Mouse (Mus musculus) kidney, postnatal 36 days (tissue): ENCODE measurements around the gene Stat3.
A peak's percentile ranks its signal among the peaks of the same experiment; 100 is the strongest.

ENCODE experiments used
- DNase-seq, 2 experiments: peaks; one replicate each; pipeline ENCODE4 v3.0.0; 2021 to 2022; ENCODE audit warnings: mixed read lengths in 2 of 2

The Stat3 gene

GRCm38 (mm10) chr11:100887236-100887635 lies 52.1 kb downstream of the Stat3 start:
- DNase-seq = no peak

- no peak for DNase-seq
Measured at GRCm38 (mm10) chr11:100886188-100886740, 53.1 kb downstream of the Stat3 start.

DNA sequence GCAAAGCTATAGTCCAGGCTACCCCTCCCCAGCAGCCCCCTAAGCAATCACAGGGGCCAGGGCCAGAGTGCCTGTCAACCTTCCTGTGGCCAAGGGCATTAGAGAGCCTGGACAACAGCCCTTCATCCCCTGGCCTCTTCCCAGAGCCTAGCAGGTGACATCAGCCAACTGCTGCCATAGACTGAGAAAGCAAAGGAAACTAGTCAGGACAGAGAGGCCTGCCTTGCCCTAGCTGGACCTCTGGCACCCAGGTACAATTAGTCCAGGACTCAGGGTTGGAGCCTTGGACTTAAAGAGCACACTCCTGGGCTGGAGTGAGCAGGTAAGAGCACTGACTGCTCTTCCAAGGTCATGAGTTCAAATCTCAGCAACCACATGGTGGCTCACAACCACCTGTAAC lies 53.9 kb downstream of the Stat3 start:
- DNase-seq = no peak

DNA sequence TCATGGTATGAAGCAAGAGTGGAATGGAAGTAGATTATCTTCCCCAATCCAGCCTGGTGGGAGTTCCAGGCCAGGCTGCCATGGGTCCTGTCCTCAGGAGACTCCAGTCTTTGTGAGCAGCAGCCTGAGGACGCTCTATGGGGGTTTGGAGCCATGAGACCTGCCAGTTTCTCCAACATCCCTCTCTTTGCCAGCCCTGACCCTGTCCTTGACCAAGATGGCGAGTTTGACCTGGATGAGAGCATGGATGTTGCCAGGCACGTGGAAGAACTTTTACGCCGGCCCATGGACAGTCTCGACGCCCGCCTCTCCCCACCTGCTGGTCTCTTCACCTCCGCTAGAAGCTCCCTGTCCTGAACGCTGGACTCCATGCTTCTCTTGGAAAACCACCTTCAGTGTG lies 55.7 kb downstream of the Stat3 start:
- DNase-seq = no peak

GRCm38 (mm10) chr11:100879321-100880078 lies 59.8 kb downstream of the Stat3 start:
- DNase-seq = peak in 1 of 2 experiments; percentile 41

DNA sequence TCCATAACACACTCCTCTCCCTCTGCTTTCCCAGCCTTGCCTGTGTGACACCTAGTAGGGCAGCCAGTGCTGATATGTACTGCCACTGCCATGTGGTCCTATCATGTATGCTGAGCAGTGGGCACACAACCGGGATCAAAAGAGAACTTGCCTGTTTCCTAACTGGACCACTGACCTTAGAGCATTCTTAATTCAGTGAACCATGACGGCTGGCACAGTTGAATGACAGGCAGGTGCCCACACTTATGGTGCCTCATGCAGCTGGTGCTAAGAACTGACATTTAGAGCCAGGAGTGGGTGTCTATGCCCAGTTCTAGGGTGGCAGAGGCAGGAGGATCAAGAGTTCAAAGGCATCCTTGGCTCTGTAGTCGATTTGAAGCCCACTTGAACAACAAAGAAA lies 63.6 kb downstream of the Stat3 start:
- DNase-seq = peak; percentile 68 to 74

DNA sequence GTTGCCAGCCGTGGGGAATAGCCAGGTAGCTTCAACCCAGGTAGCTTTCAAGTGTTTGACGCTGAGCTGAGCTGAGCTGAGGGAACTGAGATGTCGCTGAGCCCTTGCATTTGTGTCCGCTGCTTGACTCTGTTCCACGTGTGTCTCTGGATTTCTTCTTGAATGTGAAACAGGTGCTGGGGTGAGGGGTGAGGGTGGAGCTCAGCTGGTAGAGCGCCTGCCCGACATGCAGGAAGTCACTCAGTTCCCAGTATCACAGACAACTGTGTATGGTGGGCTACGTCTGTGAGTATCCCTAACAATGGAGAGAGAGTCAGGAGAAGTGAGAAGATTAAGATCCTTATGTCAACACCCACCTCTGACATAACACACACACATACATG lies 68.4 kb downstream of the Stat3 start:
- no peak for DNase-seq

- DNase-seq = peak; percentile 76 to 82
Measured at GRCm38 (mm10) chr11:100870256-100870967, 68.9 kb downstream of the Stat3 start.

GRCm38 (mm10) chr11:100865618-100866017 lies 73.7 kb downstream of the Stat3 start:
- no peak for DNase-seq

- DNase-seq = no peak
Measured at GRCm38 (mm10) chr11:100863141-100863540, 76.2 kb downstream of the Stat3 start.

GRCm38 (mm10) chr11:100861836-100862235 lies 77.5 kb downstream of the Stat3 start:
- no peak for DNase-seq

DNA sequence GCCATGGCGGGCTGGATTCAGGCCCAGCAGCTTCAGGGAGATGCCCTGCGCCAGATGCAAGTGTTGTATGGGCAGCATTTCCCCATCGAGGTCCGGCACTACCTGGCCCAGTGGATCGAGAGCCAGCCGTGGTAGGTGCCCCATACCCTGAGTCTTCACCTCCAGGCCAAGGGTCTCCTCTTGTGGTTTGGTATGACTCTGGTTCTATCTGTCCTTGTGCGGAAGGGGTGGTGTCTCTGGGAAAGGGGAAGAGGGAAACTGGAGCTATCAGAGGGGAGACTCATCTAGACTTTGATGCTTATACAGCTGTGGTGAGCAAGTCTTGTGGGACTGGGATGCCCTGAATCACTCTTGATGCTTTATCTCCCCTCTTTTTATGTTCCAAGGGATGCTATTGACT lies 78.0 kb downstream of the Stat3 start:
- DNase-seq = no peak

GRCm38 (mm10) chr11:100860198-100861048 lies 78.9 kb downstream of the Stat3 start:
- peak; percentile 90 to 92 for DNase-seq

- DNase-seq = no peak
Measured at GRCm38 (mm10) chr11:100859579-100860075, 79.7 kb downstream of the Stat3 start.

DNA sequence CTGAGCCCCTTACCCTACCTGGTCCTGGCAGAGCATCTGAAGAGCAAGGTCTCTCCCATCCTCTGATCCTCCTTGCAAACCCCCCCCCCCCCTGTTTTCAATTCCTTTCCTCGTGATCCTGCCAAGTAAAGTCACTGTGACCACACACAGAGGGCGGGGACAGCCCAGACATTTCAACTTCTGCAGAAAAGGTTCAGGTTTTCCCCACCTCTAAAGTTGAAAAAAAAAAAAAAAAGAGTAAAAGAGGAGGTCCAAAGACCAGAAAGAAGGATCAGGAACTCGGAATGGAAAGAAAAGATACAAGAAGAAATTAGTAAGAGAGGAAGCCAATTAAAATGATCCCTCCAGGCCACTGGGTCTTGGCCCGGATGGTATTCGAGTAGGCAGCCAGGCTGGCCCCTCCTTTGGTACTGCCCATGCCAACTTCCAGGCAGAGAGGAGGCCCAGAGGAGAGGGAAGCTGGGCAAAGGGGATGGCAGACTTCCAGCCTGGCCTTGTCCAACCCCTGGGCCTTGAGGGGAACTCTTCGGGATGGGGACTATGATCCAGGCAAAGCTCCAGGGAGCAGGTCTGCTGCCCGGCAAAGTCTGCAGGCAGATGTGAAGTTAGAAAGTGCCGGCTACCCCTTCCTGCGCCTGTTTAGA lies 80.3 kb downstream of the Stat3 start, which contains the start of gene Stat5a:
Gene Stat5a, plus strand, starts transcription at position 417 of the 644 bp plus-strand sequence.
- DNase-seq = peak; percentile 93 to 95

DNA sequence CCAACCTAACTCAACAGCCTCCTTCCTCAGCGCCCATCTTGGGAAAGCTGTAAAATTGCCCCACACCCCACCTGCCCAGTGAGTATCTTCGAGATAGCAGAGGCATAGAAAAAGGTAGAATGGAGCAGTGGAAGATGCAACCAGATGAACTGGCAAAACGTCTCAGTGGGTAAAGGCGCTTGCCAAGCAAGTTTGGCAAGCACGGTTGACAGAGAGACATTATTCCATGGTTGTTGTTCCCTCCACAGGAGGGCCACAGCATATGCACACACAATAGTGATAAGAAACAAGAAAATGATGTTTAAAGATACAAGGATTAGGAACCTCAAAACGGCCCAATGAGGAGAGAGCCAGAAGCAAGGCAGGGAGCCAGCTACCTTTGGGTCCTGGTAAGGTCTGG lies 81.4 kb downstream of the Stat3 start:
- no peak for DNase-seq

DNA sequence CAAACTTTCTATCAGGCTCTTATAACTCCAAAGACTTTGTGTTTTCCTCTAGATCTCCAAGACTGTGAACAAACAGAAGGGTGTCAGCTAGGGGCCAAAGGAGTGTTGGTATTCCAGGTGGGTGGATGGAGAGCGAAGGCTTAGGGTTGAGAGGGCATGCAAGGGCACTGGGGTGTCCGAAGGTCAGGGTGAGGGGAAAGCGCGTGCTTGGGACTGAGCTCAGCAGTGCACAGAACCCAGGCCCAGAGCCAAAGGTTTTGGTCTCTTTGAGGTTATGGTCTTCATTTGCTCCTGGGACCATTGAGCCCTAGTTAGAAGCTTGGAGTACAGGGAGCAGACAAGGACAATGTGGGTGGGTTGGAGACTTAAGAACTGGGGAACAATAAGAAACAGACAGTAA lies 84.2 kb downstream of the Stat3 start:
- DNase-seq = peak; percentile 64 to 72

DNA sequence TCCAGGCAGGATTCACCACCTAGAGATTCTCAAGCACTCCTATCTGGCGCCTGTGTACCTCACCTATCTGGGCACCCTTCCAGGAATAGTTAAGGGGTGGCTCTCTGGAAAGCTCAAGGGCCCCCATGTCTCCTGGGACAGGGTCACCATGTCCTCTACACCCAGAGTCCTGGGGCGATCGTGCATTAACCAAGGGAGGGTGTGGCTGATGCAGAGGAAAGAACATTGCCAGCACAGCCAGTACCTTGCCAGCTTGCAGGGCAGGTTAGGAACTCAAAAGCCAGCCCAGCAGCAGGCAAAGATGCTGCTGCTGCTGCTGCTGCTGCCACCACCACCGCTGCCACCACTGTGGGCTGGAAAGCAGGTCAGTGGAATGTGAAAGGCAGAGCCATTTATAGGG lies 85.1 kb downstream of the Stat3 start:
- DNase-seq = peak; percentile 80 to 88

GRCm38 (mm10) chr11:100853018-100853417 lies 86.3 kb downstream of the Stat3 start:
- no peak for DNase-seq

DNA sequence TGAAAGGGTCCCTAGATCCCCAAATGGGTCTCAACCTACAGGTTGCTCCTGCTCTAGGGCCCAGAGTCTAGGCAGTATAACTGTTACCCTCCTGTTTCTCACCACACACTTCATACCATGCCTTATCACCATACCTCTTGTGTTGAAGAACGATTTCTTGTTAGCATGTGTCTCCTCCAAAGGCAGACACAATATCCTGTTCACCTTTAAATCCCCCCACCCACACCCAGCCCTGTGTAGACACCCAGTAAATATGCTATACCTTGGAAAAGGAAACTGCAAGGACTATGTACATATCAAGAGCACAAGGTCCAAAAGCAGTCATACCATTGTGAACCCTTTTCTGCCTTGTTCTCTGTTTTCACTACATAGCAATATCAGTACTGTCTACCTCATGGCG lies 87.3 kb downstream of the Stat3 start:
- no peak for DNase-seq

- DNase-seq = peak; percentile 76 to 88
Measured at GRCm38 (mm10) chr11:100850778-100851528, 88.4 kb downstream of the Stat3 start.
